Mouse (Mus musculus): ENCODE measurements around the gene Cd72. TPM values are rescaled to one million over a fixed set of nuclear protein-coding genes. Genes with fewer than 3 reads are reported as not detected.

Gene Cd72
- polyA plus RNA-seq, 1 experiment from 2014 or later = 157 TPM

GRCm38 (mm10) chr4:43415221-43416070 is 39.0 kb downstream of the Cd72 start:
- 96% methylated on average over 29 of the region's 29 CpGs for WGBS (ENCODE audit: missing documents)
- peaks cover 21% of the 10 kb centered on the region for H3K36me3 ChIP-seq (ENCODE audit: inconsistent target)
- H3K27ac ChIP-seq = no peak overlapping the region
- H3K79me2 ChIP-seq (ENCODE audit: inconsistent target) = peaks cover 82% of the 10 kb centered on the region
- no peak overlapping the region for H3K4me3 ChIP-seq (ENCODE audit: inconsistent target)

- WGBS (ENCODE audit: missing documents) = 87% methylated on average over 10 of the region's 14 CpGs
- H3K4me3 ChIP-seq (ENCODE audit: inconsistent target) = no peak overlapping the region
Measured at GRCm38 (mm10) chr4:43414761-43415160, 39.7 kb downstream of the Cd72 start.

GRCm38 (mm10) chr4:43407071-43407920 is 47.1 kb downstream of the Cd72 start:
- no peak overlapping the region for H3K27ac ChIP-seq
- WGBS (ENCODE audit: missing documents) = 95% methylated on average over 12 of the region's 12 CpGs
- H3K79me2 ChIP-seq (ENCODE audit: inconsistent target) = peaks cover 100% of the 10 kb centered on the region
- no peak overlapping the region for H3K4me3 ChIP-seq (ENCODE audit: inconsistent target)
- H3K36me3 ChIP-seq (ENCODE audit: inconsistent target) = peaks cover 7% of the 10 kb centered on the region; the same call in 1 of the 2 replicates

More at GRCm38 (mm10) chr4:43414761-43415160, 39.7 kb downstream of the Cd72 start:
- peaks cover 21% of the 10 kb centered on the region for H3K36me3 ChIP-seq (ENCODE audit: inconsistent target)
- no peak overlapping the region for H3K27ac ChIP-seq
- peaks cover 89% of the 10 kb centered on the region for H3K79me2 ChIP-seq (ENCODE audit: inconsistent target)

GRCm38 (mm10) chr4:43406162-43406971 is 48.1 kb downstream of the Cd72 start:
- Histone ChIP-seq H3K27ac (no peak overlapping the region), H3K79me2 (ENCODE audit: inconsistent target) (peaks cover 100% of the 10 kb centered on the region), H3K4me3 (ENCODE audit: inconsistent target) (no peak overlapping the region), H3K36me3 (ENCODE audit: inconsistent target) (peaks cover 4% of the 10 kb centered on the region; the same call in 1 of the 2 replicates)
- WGBS (ENCODE audit: missing documents) = 38% methylated on average over 28 of the region's 28 CpGs

GRCm38 (mm10) chr4:43404697-43405096 is 49.7 kb downstream of the Cd72 start:
- WGBS (ENCODE audit: missing documents) = 93% methylated on average over 10 of the region's 10 CpGs
- Histone ChIP-seq H3K36me3 (ENCODE audit: inconsistent target) (peaks cover 3% of the 10 kb centered on the region; the same call in 1 of the 2 replicates), H3K27ac (no peak overlapping the region), H3K79me2 (ENCODE audit: inconsistent target) (peaks cover 100% of the 10 kb centered on the region), H3K4me3 (ENCODE audit: inconsistent target) (no peak overlapping the region)

GRCm38 (mm10) chr4:43402212-43402611 is 52.2 kb downstream of the Cd72 start:
- no peak overlapping the region for H3K4me3 ChIP-seq (ENCODE audit: inconsistent target)
- H3K27ac ChIP-seq = no peak overlapping the region
- 54% methylated on average over 9 of the region's 9 CpGs for WGBS (ENCODE audit: missing documents)
- H3K36me3 ChIP-seq (ENCODE audit: inconsistent target) = peaks cover 3% of the 10 kb centered on the region; the same call in 1 of the 2 replicates
- H3K79me2 ChIP-seq (ENCODE audit: inconsistent target) = peaks cover 100% of the 10 kb centered on the region

- peaks cover 100% of the 10 kb centered on the region for H3K79me2 ChIP-seq (ENCODE audit: inconsistent target)
- no peak overlapping the region for H3K4me3 ChIP-seq (ENCODE audit: inconsistent target)
- no peak overlapping the region for H3K27ac ChIP-seq
- peaks cover 3% of the 10 kb centered on the region; the same call in 1 of the 2 replicates for H3K36me3 ChIP-seq (ENCODE audit: inconsistent target)
- WGBS (ENCODE audit: missing documents) = 91% methylated on average over 10 of the region's 10 CpGs
Measured at GRCm38 (mm10) chr4:43401486-43401885, 52.9 kb downstream of the Cd72 start.

GRCm38 (mm10) chr4:43400976-43401375 is 53.5 kb downstream of the Cd72 start:
- 52% methylated on average over 10 of the region's 10 CpGs for WGBS (ENCODE audit: missing documents)
- Histone ChIP-seq H3K4me3 (ENCODE audit: inconsistent target) (no peak overlapping the region), H3K79me2 (ENCODE audit: inconsistent target) (peaks cover 100% of the 10 kb centered on the region), H3K36me3 (ENCODE audit: inconsistent target) (peaks cover 3% of the 10 kb centered on the region; the same call in 1 of the 2 replicates), H3K27ac (no peak overlapping the region)

- Histone ChIP-seq H3K4me3 (ENCODE audit: inconsistent target) (no peak overlapping the region), H3K36me3 (ENCODE audit: inconsistent target) (no peaks in the 10 kb centered on the region; the same call in 1 of the 2 replicates), H3K79me2 (ENCODE audit: inconsistent target) (peaks cover 100% of the 10 kb centered on the region), H3K27ac (no peak overlapping the region)
- 82% methylated on average over 31 of the region's 31 CpGs for WGBS (ENCODE audit: missing documents)
Measured at GRCm38 (mm10) chr4:43399391-43400131, 54.9 kb downstream of the Cd72 start.

- 86% methylated on average over 17 of the region's 17 CpGs for WGBS (ENCODE audit: missing documents)
- H3K27ac ChIP-seq = no peak overlapping the region
- no peak overlapping the region for H3K4me3 ChIP-seq (ENCODE audit: inconsistent target)
- H3K79me2 ChIP-seq (ENCODE audit: inconsistent target) = peaks cover 100% of the 10 kb centered on the region
- no peaks in the 10 kb centered on the region; the same call in 1 of the 2 replicates for H3K36me3 ChIP-seq (ENCODE audit: inconsistent target)
Measured at GRCm38 (mm10) chr4:43398829-43399331, 55.5 kb downstream of the Cd72 start.

GRCm38 (mm10) chr4:43398014-43398413 is 56.4 kb downstream of the Cd72 start:
- 92% methylated on average over 4 of the region's 4 CpGs for WGBS (ENCODE audit: missing documents)
- H3K79me2 ChIP-seq (ENCODE audit: inconsistent target) = peaks cover 100% of the 10 kb centered on the region
- no peaks in the 10 kb centered on the region for H3K36me3 ChIP-seq (ENCODE audit: inconsistent target)
- no peak overlapping the region for H3K27ac ChIP-seq
- H3K4me3 ChIP-seq (ENCODE audit: inconsistent target) = no peak overlapping the region

All from macrophage (primary cell).